Mouse (Mus musculus) heart, postnatal 0 days (tissue): ENCODE measurements around the gene Psmd8.

ENCODE experiments used
- CTCF ChIP-seq: IDR thresholded peaks from 2 replicates; pipeline ENCODE4 v1.5.1; 2016; ENCODE audit warnings: antibody characterized with exemption, control low read depth, low read depth
- EP300 ChIP-seq: IDR thresholded peaks from 2 replicates; pipeline ENCODE4 v1.6.1; 2016; ENCODE audit warnings: antibody characterized with exemption, low read depth

- TF ChIP-seq CTCF: no peak
- no peak for TF ChIP-seq EP300
Measured at GRCm38 (mm10) chr7:29172390-29173016, 8.0 kb downstream of the Psmd8 start.
